Mouse (Mus musculus): ENCODE measurements around the gene Fpr-rs6. TPM values are rescaled to one million over a fixed set of nuclear protein-coding genes. Genes with fewer than 3 reads are reported as not detected.

Fpr-rs6 gene
- not detected for total RNA-seq (2021)
- long read RNA-seq, experiment 1, result 0 reads
- long read RNA-seq, experiment 2, result 0 reads

- DNase-seq, result no peak
These were observed at the start of gene Fpr-rs6 for GRCm38 (mm10) chr17:20182997-20183396. TSS of gene Fpr-rs6 (minus strand) at chr17:20183097.

Other genes starting within 250 kb of the Fpr-rs6 start
- not detected for gene Vmn2r104, start 134.8 kb downstream of the Fpr-rs6 start, total RNA-seq (2021)
- not detected for gene Fpr-rs7, start 68.9 kb downstream of the Fpr-rs6 start, total RNA-seq (2021)
- gene Vmn2r105, start 52.0 kb upstream of the Fpr-rs6 start, total RNA-seq (2021), result not detected
- not detected for gene Vmn2r106, start 102.5 kb upstream of the Fpr-rs6 start, total RNA-seq (2021)
- not detected for gene Vmn2r107, start 162.1 kb upstream of the Fpr-rs6 start, total RNA-seq (2021)
- gene Vmn1r224, start 231.0 kb upstream of the Fpr-rs6 start, total RNA-seq (2021), result not detected

All from adrenal gland, postnatal 10 days (tissue).